Mouse (Mus musculus) fat pad, adult 2 months (tissue): Measurements from ENCODE around the gene D17H6S53E.

Source experiments
- DNase-seq: peaks from one replicate; pipeline ENCODE4 v3.0.0-alpha.2; 2011; ENCODE audit warnings: low read depth, low spot score; ENCODE audit errors: extremely low read depth

The D17H6S53E gene

GRCm38 (mm10) chr17:35158850-35159593 lies 32.8 kb downstream of the D17H6S53E start:
- no peak for DNase-seq

GRCm38 (mm10) chr17:35159638-35160037 lies 33.5 kb downstream of the D17H6S53E start:
- no peak for DNase-seq

GRCm38 (mm10) chr17:35161421-35161820 lies 35.2 kb downstream of the D17H6S53E start:
- DNase-seq, result no peak

GRCm38 (mm10) chr17:35162121-35162520 lies 35.9 kb downstream of the D17H6S53E start:
- DNase-seq, result no peak

- DNase-seq, result no peak
These were observed 36.6 kb downstream of the D17H6S53E start for GRCm38 (mm10) chr17:35162730-35163129.

- DNase-seq, result no peak
These were observed 37.3 kb downstream of the D17H6S53E start for GRCm38 (mm10) chr17:35163326-35164081.

GRCm38 (mm10) chr17:35164218-35164567 lies 38.0 kb downstream of the D17H6S53E start:
- DNase-seq, result no peak

- DNase-seq, result peak; percentile 96
These were observed 38.6 kb downstream of the D17H6S53E start, which contains the start of gene Prrc2a for GRCm38 (mm10) chr17:35164568-35165450. TSS of gene Prrc2a (minus strand) at chr17:35164897.

- no peak for DNase-seq
These were observed 39.4 kb downstream of the D17H6S53E start for GRCm38 (mm10) chr17:35165451-35166155.

GRCm38 (mm10) chr17:35166352-35167035 lies 40.3 kb downstream of the D17H6S53E start:
- no peak for DNase-seq

GRCm38 (mm10) chr17:35167794-35168193 lies 41.6 kb downstream of the D17H6S53E start:
- DNase-seq, result no peak

- DNase-seq, result no peak
These were observed 42.5 kb downstream of the D17H6S53E start for GRCm38 (mm10) chr17:35168541-35169207.

GRCm38 (mm10) chr17:35172445-35173234 lies 46.5 kb downstream of the D17H6S53E start:
- no peak for DNase-seq

- DNase-seq, result no peak
These were observed 47.2 kb downstream of the D17H6S53E start for GRCm38 (mm10) chr17:35173329-35173728.

GRCm38 (mm10) chr17:35174201-35174977 lies 48.2 kb downstream of the D17H6S53E start:
- no peak for DNase-seq

GRCm38 (mm10) chr17:35175382-35175781 lies 49.2 kb downstream of the D17H6S53E start:
- DNase-seq, result no peak

- DNase-seq, result no peak
These were observed 49.8 kb downstream of the D17H6S53E start, which contains the start of gene Aif1 for GRCm38 (mm10) chr17:35175968-35176367. TSS of gene Aif1 (minus strand) at chr17:35176068.
